In genomic region chr1:119348456-119349208, GRCm38 (mm10) we compare ENCODE assay signal across 10 mouse cellular contexts.
DNase-seq lines count a peak whose midpoint lies in the region; ATAC-seq and TF ChIP-seq lines count a peak whose summit lies in the region.
"Had no signal": no experiment of that assay in that cellular context is flagged by ENCODE, and none has a peak within 500 bp of the region (broad histone marks: within the 10 kb centered on the region; RNA-seq: fewer than 3 reads in every experiment).

No protein-coding gene starts in this region.

- no peaks in the 10 kb centered on the region for H3K27me3 ChIP-seq in intestine, embryonic 14.5 days (replicated peaks; ENCODE audit: control insufficient read depth, insufficient read depth, low read length)
- H3K27me3 ChIP-seq in intestine, postnatal 0 days (replicated peaks; ENCODE audit: control insufficient read depth, insufficient read depth, low read length), result no peaks in the 10 kb centered on the region
- H3K27me3 ChIP-seq in forebrain, embryonic 14.5 days (replicated peaks; ENCODE audit: control insufficient read depth, insufficient read depth, low read length), result no peaks in the 10 kb centered on the region

- no peak overlapping the region for H3K4me2 ChIP-seq in intestine, embryonic 14.5 days (ENCODE audit: low read length)
- H3K4me2 ChIP-seq in intestine, postnatal 0 days (replicated peaks; ENCODE audit: low read depth), result no peak overlapping the region
- no peak overlapping the region for H3K4me2 ChIP-seq in forebrain, embryonic 14.5 days (ENCODE audit: low read length)

- no peak overlapping the region for H3K27ac ChIP-seq in intestine, embryonic 14.5 days (ENCODE audit: low read depth)
- H3K27ac ChIP-seq in intestine, postnatal 0 days (ENCODE audit: low read depth, low read length), result no peak overlapping the region
- no peak overlapping the region for H3K27ac ChIP-seq in forebrain, embryonic 14.5 days (ENCODE audit: low read depth, low read length)

- TF ChIP-seq CTCF in intestine, postnatal 0 days (IDR thresholded peaks at IDR 0.05; ENCODE audit: low read depth), result no peak

- peaks cover 3% of the 10 kb centered on the region; the same call in 1 of the 2 replicates for H3K4me1 ChIP-seq in intestine, embryonic 14.5 days (replicated peaks; ENCODE audit: control insufficient read depth, insufficient read depth, low read length)
- no peaks in the 10 kb centered on the region for H3K4me1 ChIP-seq in intestine, postnatal 0 days (replicated peaks; ENCODE audit: control insufficient read depth, insufficient read depth, low read length)
- H3K4me1 ChIP-seq in forebrain, embryonic 14.5 days (ENCODE audit: control insufficient read depth, insufficient read depth, low read length), result no peaks in the 10 kb centered on the region

- no peak overlapping the region for H3K4me3 ChIP-seq in intestine, embryonic 14.5 days (ENCODE audit: low read depth, low read length)
- no peak overlapping the region for H3K4me3 ChIP-seq in intestine, postnatal 0 days (ENCODE audit: low read depth, low read length)
- H3K4me3 ChIP-seq in forebrain, embryonic 14.5 days (ENCODE audit: low read depth, low read length), result no peak overlapping the region

- H3K9me3 ChIP-seq in intestine, embryonic 14.5 days (ENCODE audit: control insufficient read depth, low read length), result no peaks in the 10 kb centered on the region
- H3K9me3 ChIP-seq in intestine, postnatal 0 days (ENCODE audit: control insufficient read depth), result no peaks in the 10 kb centered on the region
- H3K9me3 ChIP-seq in forebrain, embryonic 14.5 days (replicated peaks; ENCODE audit: control insufficient read depth, low read length), result 0 out of 2 replicates have a peak, but pooled peaks cover 3% of the 10 kb centered on the region

- H3K36me3 ChIP-seq in intestine, embryonic 14.5 days (ENCODE audit: control insufficient read depth, insufficient read depth, low read length), result no peaks in the 10 kb centered on the region
- no peaks in the 10 kb centered on the region for H3K36me3 ChIP-seq in intestine, postnatal 0 days (ENCODE audit: control insufficient read depth, insufficient read depth)
- no peaks in the 10 kb centered on the region for H3K36me3 ChIP-seq in forebrain, embryonic 14.5 days (ENCODE audit: control insufficient read depth, insufficient read depth, low read length)
- H3K36me3 ChIP-seq: G1E had no signal

- WGBS in intestine, embryonic 14.5 days, result 29% methylated on average over 18 of the region's 18 CpGs
- WGBS in intestine, postnatal 0 days, result 42% methylated on average over 18 of the region's 18 CpGs
- 22% methylated on average over 18 of the region's 18 CpGs for WGBS in forebrain, embryonic 14.5 days

- ATAC-seq in intestine, embryonic 14.5 days (replicated peaks; ENCODE audit: low FRiP score, low TSS enrichment, low read depth), result no peak; the same call in 1 of the 2 replicates
- ATAC-seq in intestine, postnatal 0 days, result no peak
- ATAC-seq in forebrain, embryonic 14.5 days, result 0 out of 2 replicates have a peak, but pooled peaks have one; percentile 46

- no peak for DNase-seq in intestine, embryonic 14.5 days (ENCODE audit: low spot score)
- DNase-seq in ZHBTc4 (ENCODE audit: low read depth, low spot score) (peak; percentile 72), adipocyte (ENCODE audit: low spot score) (no peak)
- peak; percentile 27 for DNase-seq in forebrain, embryonic 14.5 days (ENCODE audit: low spot score)
- peak; percentile 26 for DNase-seq in mesoderm, embryonic 11.5 days (ENCODE audit: low read depth, low spot score)
- DNase-seq in ovary, adult 18-20 months (ENCODE audit: low spot score), result no peak
- DNase-seq in spleen, postnatal 14 days (ENCODE audit: low spot score in 2 of 2), result no peak
- DNase-seq: layer of hippocampus, adult 9-11 months had no signal

- 0 out of 2 replicates have a peak overlapping the region, but pooled peaks have one; percentile 7 for H3K9ac ChIP-seq in intestine, embryonic 14.5 days (ENCODE audit: low read length)
- no peak overlapping the region for H3K9ac ChIP-seq in intestine, postnatal 0 days (ENCODE audit: low read depth, low read length)
- no peak overlapping the region for H3K9ac ChIP-seq in forebrain, embryonic 14.5 days (ENCODE audit: low read length)

Comparison
In these comparisons a context has a peak if more than half of its experiments do, and no peak if none do; other contexts are left out.
1. DNase-seq: peak in ZHBTc4 (single experiment), forebrain, embryonic 14.5 days (single experiment) and mesoderm, embryonic 11.5 days (single experiment); none in intestine, embryonic 14.5 days (single experiment), adipocyte (single experiment), ovary, adult 18-20 months (single experiment) and spleen, postnatal 14 days (0 of 2).